Comparison of ENCODE assay signal across 20 mouse cellular contexts in genomic region chr9:74896742-74897141, GRCm38 (mm10). TPM values are rescaled to one million over a fixed set of nuclear protein-coding genes. Genes with fewer than 3 reads are reported as not detected.
"Had no signal": no experiment of that assay in that cellular context is flagged by ENCODE, and none has a peak within 500 bp of the region (broad histone marks: within the 10 kb centered on the region; RNA-seq: fewer than 3 reads in every experiment).

No protein-coding gene starts in this region.

- ATAC-seq: lung, postnatal 0 days had no signal

- H3K27ac ChIP-seq: kidney, embryonic 15.5 days; left cerebral cortex, adult 2 months; liver, embryonic 13.5 days; macrophage; neural tube, embryonic 12.5 days; stomach, embryonic 15.5 days had no signal

- H3K4me2 ChIP-seq: kidney, embryonic 15.5 days; liver, embryonic 13.5 days; lung, embryonic 14.5 days; neural tube, embryonic 12.5 days; stomach, embryonic 15.5 days had no signal

- H3K4me3 ChIP-seq: kidney, embryonic 15.5 days; left cerebral cortex, adult 2 months; liver, embryonic 13.5 days; neural tube, embryonic 12.5 days; stomach, embryonic 15.5 days had no signal

- DNase-seq: kidney, adult 2 months; kidney, postnatal 10 days; kidney, postnatal 36 days; layer of hippocampus, postnatal 36 days; liver, embryonic 13.5 days; lung, embryonic 14.5 days; midbrain, embryonic 14.5 days; retina, postnatal 1 day; right cerebral cortex, postnatal 25 days; spleen, adult 18-20 months; thymus, postnatal 25 days had no signal

- H3K9me3 ChIP-seq: kidney, embryonic 15.5 days; liver, embryonic 13.5 days; neural tube, embryonic 12.5 days; stomach, embryonic 15.5 days had no signal

- H3K36me3 ChIP-seq: kidney, embryonic 15.5 days; liver, embryonic 13.5 days; neural tube, embryonic 12.5 days; stomach, embryonic 15.5 days had no signal

- H3K27me3 ChIP-seq: kidney, embryonic 15.5 days; liver, embryonic 13.5 days; neural tube, embryonic 12.5 days; stomach, embryonic 15.5 days had no signal

- H3K9ac ChIP-seq: kidney, embryonic 15.5 days; liver, embryonic 13.5 days; lung, embryonic 14.5 days; neural tube, embryonic 12.5 days; stomach, embryonic 15.5 days had no signal

- H3K4me1 ChIP-seq: kidney, embryonic 15.5 days; liver, embryonic 13.5 days; neural tube, embryonic 12.5 days; stomach, embryonic 15.5 days had no signal

RNA-seq across cellular contexts. Expression of gene Onecut1, which starts 35.0 kb away (rescaled TPM):
- total RNA-seq: megakaryocyte, adult 5-6 weeks had no signal
- polyA plus RNA-seq: kidney, adult 2 months; limb, embryonic 14.5 days; lung, embryonic 14.5 days; lung, postnatal 0 days; macrophage; thymus, postnatal 0 days had no signal
